Mouse (Mus musculus) regulatory T cell (primary cell): ENCODE data around the gene Daam1.

Source experiments
- in situ Hi-C: fragments of 300-600 bp; cut with MboI, MseI; formaldehyde crosslinking; loops from one replicate; pipeline ENCODE4 v1.15.1; 2025; ENCODE audit warnings: high pct_unique_total_duplicates

The Daam1 gene

DNA sequence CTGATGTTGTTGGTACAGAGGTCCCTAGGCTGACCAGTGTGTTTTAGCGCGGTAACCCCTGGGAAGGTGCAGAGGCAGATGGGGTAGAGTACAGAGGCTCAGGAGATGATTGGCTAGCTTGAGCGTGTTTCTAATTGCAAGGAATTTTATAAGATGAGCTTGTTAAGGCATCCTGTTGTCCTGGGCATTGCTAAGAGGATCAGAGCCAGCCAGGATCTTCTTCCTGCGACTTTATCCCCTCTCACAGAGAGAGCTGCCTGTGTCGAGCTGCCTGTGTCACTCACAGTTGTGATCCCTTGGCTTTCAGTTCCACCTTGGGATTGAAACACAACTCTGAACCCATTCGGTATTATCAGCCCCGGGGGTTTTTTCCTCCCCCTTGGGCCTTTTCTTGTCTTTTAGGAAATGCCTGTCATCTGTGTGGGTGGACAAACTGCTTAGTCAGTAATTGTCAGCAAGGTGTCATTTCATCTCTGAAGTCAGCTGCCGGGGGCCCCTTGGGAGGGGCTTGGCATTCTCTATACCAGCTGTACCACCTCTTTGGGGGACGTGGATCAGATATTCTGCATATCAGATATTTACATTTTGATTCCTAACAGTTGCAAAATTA, 62.2 kb downstream of the Daam1 start:
- in situ Hi-C loops = no loop called here

- in situ Hi-C loops = no loop called here
Measured at GRCm38 (mm10) chr12:71898231-71898630, 67.4 kb downstream of the Daam1 start.

- in situ Hi-C loops = no loop called here
Measured at GRCm38 (mm10) chr12:71898666-71899520, 68.0 kb downstream of the Daam1 start.

DNA sequence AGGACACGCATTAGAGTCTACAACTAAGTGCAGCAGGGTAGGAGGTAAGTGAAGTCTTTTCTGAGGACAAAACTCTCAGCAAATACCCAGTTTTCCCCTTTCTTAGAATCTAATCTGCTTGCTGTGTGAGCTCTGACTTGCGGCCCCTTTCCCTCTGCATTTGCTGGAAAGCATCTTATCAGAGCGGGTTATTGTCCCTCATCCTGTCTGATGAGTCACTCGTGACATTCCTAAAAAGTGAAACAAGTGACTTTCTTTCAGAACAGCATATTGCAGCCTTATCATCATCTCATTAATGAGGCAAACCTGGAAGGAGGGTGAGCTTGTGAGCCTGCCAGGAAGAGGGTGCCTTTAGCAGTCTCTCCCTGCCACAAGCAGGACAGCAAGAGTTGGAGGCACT, 68.7 kb downstream of the Daam1 start:
- in situ Hi-C loops = no loop called here

DNA sequence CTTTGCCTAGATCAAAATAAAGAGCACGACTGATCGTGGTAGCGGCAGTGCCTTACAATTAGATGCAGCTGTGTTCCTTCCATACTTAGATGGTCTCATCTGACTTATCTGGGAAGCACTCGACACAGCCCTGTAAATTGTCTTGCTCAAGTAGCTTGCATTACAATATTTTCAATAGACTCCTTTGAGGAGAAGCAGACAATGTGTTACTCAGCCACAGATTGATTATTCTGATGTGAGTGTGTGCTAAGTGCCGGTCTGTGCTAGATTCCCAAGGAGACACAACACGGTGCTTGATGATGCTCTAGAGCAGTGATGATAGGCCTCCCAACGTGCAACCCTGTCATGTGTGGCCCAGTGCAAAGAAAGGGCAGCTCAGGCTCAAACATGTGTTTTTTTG, 70.3 kb downstream of the Daam1 start:
- in situ Hi-C loops = no loop called here

DNA sequence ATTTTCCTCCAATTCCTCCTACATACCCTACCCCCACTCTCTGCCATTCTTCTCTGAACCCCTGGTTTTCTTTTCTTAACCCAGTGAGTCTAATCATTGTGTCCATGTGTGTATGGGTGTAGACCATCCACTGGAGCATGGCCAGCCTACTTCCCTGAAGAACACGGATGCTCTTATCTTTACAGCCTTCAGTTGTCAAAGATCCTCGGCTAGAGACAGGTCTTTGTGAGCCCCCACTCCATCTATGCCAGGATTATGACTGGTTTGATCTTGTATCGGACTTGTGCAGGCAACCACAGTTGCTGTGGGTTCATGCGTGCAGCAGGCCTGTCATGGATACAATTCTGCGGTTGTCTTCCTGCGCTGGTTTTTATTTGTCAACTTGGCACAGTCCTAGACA, 71.0 kb downstream of the Daam1 start:
- in situ Hi-C loops = no loop called here

GRCm38 (mm10) chr12:71902317-71902716, 71.4 kb downstream of the Daam1 start:
- in situ Hi-C loops = no loop called here

- in situ Hi-C loops = no loop called here
Measured at GRCm38 (mm10) chr12:71903218-71903617, 72.3 kb downstream of the Daam1 start.

DNA sequence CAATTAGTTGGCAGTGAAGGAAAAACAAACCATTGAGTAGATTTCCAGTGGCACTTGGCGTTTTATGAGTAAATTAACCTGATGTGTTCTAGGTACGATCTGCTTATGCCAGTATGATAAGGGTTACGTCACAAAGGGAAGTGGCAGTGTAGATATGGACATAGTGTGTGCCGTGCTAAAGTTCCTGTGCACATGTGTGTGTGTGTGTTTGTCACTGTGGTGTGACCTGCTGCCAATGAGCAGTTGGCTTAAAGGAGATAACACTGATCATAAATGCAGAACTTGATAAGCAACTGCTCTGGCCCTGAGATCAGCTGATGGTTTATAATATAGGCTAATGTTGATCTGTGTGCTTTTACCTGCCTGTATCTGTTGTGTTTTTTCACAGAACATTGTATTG, 73.4 kb downstream of the Daam1 start:
- in situ Hi-C loops = no loop called here

DNA sequence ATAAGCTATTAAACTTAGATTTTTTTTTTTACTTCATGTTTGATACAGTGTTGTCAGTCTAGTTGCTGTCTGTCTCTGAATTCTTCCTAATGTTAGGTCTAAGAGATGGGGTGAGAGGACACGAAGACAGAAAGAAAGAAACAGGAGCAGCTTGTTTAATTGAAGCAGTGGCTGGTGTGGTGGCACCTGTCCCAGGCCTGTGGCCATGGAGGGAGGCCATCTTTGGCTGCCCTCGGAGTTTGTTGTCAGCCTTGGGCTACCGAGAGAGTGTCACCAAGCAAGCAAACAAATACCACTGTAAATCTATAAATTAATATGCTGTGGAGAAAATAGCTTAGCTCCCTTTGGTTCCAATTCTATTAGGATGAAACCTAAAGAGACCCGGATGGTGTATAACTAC, 74.0 kb downstream of the Daam1 start:
- in situ Hi-C loops = no loop called here

DNA sequence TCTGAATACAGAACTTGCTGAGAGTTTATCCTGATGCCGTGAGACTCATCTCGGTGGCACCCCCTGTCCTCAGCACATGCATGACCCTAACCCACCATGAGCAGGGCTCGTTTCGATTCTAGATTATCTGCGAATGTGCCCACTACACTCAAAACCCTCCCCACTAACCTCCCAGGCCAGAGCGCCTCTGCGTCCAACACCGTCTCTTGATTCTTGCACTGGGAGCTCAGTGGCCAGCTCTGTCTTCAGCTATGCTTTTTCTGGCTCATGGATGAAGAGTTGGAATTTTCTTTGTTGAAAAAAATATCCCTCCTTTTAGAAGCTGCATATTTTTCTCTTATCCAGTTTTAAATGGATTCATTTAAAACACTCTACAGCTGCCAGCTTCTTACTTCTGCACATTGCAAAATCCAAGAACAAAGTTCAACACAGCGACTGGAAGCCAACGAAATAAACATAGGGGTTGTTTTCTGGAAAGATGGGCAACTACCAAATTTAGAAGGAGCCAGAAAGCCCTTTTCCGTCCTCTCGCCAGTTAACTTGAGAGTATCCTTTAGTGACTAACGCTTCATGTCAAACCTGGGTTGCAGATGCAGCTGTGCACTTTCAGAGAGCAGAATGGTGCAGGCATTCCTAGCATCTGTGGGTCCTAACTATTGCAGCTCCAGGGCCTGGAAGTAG, 74.9 kb downstream of the Daam1 start:
- in situ Hi-C loops = no loop called here

DNA sequence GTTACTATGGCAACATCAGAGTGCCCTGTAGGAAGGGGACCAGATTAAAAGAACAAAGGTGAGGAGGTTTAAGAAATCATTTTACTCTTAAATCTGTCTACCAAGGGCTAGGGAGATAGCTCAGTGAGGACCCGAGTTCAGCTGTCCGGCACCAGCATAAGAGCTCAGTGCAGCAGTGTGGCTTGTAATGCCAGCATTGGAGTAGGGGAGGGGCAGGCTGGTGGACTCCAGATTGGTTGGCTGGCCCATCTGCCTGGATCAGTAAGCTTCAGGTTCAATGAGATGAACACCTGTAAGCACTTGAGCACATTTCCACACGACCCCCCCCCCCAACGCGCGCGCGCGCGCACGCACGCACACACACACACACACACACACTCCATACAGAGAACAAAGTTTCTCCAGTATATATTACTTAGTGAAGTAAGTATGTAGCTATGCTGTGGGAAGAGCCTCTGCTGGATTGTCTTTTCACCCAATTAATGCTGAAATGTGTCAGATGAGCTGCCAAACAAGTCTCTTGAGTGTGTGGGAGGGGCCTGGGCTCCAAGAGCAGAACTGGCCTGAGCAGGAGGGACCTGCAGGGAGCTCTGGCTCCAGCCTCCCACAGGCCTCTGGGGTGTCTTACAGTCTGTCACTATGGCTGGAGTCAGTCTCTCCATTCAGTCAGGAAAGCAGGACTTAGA, 75.8 kb downstream of the Daam1 start:
- in situ Hi-C loops = no loop called here

DNA sequence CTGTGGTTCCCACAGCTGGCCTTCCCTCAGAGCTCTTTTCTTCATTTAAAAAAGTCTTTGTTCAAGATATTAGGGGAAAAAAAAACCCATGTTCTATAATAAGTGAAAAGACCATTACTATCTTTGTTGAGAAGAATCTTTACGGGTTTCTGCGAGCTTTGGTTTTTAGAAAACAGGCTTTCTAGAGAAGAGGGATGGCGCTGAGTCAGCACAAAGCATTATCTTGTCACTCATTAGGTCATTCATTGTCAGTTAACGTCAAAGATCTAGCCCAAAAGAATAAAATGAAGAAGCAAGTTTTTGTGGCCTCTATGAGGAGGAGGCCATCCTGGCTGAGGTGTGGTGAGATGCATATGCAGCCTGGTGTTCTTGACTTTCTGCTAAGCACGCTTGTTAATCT, 78.1 kb downstream of the Daam1 start:
- in situ Hi-C loops = no loop called here

- in situ Hi-C loops = no loop called here
Measured at GRCm38 (mm10) chr12:71910246-71910645, 79.4 kb downstream of the Daam1 start.

GRCm38 (mm10) chr12:71912262-71912661, 81.4 kb downstream of the Daam1 start:
- in situ Hi-C loops = no loop called here

DNA sequence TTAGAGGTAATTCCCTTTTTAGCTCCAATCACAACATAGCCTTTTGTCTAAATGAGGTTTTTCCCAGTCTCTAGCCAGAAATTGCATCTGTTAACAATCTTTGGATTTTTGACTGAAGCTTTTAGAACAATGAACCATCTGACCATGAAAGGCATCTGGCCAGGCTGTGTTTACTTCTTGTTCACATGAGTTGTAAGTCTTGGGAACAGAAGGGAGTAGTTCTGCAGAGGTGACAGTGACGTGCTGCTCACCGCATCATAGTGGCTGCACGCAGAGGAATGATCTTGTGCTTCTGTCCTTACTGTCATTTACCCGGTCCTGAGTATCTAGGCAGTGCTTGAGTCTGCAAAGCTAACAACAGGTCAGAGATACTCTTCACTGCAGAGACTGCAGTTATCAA, 88.3 kb downstream of the Daam1 start:
- in situ Hi-C loops = no loop called here

DNA sequence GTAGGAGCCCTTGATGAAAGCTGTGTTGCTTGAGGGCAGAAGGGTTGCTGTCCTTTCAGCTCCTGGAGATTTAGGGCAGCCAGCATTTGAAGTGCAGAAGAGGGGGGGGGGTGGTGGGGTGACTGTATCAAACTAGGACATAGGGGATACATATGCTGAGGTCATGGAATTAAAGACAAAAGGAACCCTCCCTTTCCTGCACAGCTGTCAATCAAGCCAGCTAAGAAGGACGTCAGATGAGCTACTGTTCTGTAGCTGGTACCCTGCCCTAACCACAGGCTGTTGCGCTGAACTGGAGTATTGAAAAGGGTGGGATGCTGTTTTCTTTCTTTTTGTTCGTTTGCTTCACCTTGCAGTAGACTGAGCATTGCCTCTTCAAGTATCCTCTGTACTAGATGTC, 89.1 kb downstream of the Daam1 start:
- in situ Hi-C loops = no loop called here

DNA sequence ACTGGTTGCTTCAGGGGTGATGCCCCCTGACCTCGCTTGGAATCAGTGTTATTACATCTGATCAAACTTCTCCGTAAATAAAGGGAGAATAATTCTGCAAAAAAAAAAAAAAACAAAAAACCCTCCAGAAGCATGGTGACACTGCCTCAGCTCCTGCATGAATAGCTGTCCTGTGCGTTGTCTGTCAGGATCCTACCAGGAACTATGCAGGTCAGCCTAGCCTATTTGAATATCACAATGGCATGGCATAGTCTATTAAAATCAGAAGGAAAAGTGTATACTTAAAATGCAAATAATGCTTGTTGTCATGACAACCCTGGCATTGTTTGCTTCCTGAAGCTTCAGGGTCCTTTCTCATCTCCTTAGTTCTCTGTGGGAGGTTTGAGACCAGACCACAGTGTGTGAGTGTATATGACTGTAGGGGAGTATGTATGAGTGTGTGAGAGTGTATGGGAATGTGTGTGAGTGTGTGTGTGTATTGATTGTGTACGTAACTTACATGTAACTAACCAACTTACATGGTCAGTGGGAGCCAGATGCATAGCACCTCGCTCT, 92.0 kb downstream of the Daam1 start:
- in situ Hi-C loops = no loop called here

- in situ Hi-C loops = no loop called here
Measured at GRCm38 (mm10) chr12:71924978-71925529, 94.2 kb downstream of the Daam1 start.

GRCm38 (mm10) chr12:71925990-71926700, 95.3 kb downstream of the Daam1 start:
- in situ Hi-C loops = no loop called here

DNA sequence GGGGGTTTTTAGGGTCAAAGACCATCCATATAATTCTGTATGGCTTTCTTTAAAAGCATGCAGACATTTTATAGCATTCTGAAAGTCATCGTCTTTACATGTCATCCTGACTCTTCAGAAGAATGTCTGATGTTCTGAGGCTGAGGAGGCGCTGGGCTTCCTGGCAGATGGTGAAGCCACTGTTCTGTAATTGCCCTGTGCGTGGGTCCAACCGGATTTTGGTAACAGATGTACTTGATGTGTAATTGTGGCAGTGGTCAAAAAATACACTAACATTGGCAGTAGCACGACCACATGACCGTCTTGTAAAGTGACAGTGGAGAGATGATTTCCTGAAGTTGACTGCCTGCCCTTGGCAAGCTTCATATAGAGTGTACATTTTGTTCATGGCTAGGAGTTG, 97.2 kb downstream of the Daam1 start:
- in situ Hi-C loops = no loop called here
